Mouse (Mus musculus): ENCODE data around the gene Gm48552.

Gene Gm48552

GRCm38 (mm10) chr10:81431526-81432168 lies 42.8 kb downstream of the Gm48552 start:
- no peak for DNase-seq (ENCODE audit: low spot score in 2 of 2)

GRCm38 (mm10) chr10:81432169-81432867 lies 43.5 kb downstream of the Gm48552 start:
- no peak for DNase-seq (ENCODE audit: low spot score in 2 of 2)

- DNase-seq (ENCODE audit: low spot score in 2 of 2): peak; percentile 84 to 92
Observed at GRCm38 (mm10) chr10:81432868-81433262, 44.1 kb downstream of the Gm48552 start.

- DNase-seq (ENCODE audit: low spot score in 2 of 2): no peak
Observed at GRCm38 (mm10) chr10:81433541-81434289, 44.9 kb downstream of the Gm48552 start.

GRCm38 (mm10) chr10:81434361-81435263 lies 45.8 kb downstream of the Gm48552 start:
- DNase-seq (ENCODE audit: low spot score in 2 of 2): no peak

- DNase-seq (ENCODE audit: low spot score in 2 of 2): peak in 1 of 2 experiments; percentile 76
Observed at GRCm38 (mm10) chr10:81435436-81435835, 46.6 kb downstream of the Gm48552 start.
